Mouse (Mus musculus) brain, embryonic 14.5 days (tissue): ENCODE results near the gene Wnk1. TPM values are rescaled to one million over a fixed set of nuclear protein-coding genes. Genes with fewer than 3 reads are reported as not detected.
"Not testable (repeated sequence)": the region's sequence is repeated elsewhere in the genome, so short reads cannot be mapped to it uniquely, and the experiment has no call there.

Experiments used
- DNase-seq: peaks from one replicate; pipeline ENCODE4 v3.0.0-alpha.2; 2011; ENCODE audit warnings: low read depth
- CTCF ChIP-seq: fragments of 200-500 bp; IDR thresholded peaks from 2 replicates; pipeline ENCODE4 v1.5.1; 2012; ENCODE audit warnings: inconsistent platforms, mild to moderate bottlenecking, moderate library complexity, borderline replicate concordance; ENCODE audit not compliant: insufficient read depth, insufficient read length; ENCODE audit errors: extremely low read depth
- POLR2A ChIP-seq: fragments of 200-500 bp; IDR thresholded peaks from 2 replicates; pipeline ENCODE4 v1.6.1; 2012; ENCODE audit warnings: mild to moderate bottlenecking, inconsistent platforms, borderline replicate concordance; ENCODE audit not compliant: poor library complexity, insufficient read depth, insufficient read length, severe bottlenecking; ENCODE audit errors: extremely low read depth
- polyA plus RNA-seq: library from polyadenylated mRNA; depleted of rRNA; stranded (reverse); fragments of >200 nt; gene quantifications from 2 replicates; pipeline ENCODE4 v1.2.3, GENCODE M21; 2012; rRNA removed

The Wnk1 gene
- 113 and 135 TPM in 2 replicates for polyA plus RNA-seq

DNA sequence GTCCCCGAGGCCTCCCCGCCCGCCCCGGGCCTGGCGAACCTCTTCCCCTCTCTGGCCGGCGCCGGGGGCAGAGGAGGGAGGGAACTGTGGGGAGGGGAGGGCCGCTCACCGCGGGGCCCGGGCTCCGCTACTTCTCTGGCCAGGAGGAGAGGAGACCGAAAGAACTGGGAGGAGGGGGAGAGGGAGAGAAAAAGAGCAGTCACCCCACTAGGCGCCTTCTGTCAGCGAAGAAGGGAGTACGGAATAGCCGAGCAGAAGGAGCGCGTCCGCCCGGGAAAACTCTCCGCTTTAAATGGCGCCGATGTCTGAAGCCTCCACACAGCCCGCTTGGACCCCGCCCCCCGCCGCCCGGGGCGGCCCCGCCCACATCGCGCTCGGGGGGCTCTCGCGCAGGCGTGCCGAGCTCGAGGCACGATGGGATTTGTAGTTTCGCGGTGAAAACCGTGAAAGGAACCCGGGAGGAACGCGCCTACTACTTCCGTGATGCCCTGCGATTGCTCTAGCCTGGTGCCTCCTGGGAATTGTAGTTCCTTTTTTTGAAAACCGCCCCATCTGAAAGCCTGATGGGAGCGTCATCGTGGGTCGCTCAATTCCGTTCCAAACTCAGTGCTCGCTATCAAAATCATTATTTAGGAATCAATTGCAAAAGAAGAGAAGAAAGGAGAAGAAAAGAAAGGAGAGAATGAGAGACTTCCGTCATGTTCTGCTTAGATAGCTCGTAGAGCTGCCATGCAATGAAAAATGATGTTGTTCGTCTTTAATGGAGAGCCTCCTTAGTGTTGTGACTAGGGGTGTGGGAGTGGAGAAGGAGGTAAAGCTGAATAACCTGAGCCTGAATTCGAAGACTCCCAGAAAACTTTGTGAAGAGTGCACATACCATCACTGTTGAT, at the start of gene Wnk1:
TSS of gene Wnk1 (minus strand) at position 307 of the 890 bp plus-strand sequence.
- TF ChIP-seq CTCF (no peak), POLR2A (peak; percentile 71; the same call in 1 of the 2 replicates)
- DNase-seq: peak; percentile 99

DNA sequence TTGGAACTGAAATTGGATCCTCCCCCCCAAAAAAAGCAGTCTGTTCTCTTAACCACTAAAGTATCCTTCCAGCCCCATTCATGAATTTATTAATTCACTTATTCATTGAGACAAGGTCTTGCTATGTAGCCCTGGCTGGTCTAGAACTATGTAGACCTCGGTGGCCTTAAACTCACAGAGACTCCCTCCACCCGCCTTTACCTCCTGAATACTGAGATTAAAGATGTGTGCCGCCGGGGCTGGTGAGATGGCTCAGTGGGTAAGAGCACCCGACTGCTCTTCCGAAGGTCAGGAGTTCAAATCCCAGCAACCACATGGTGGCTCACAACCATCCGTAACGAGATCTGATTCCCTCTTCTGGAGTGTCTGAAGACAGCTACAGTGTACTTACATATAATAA, 48.6 kb upstream of the Wnk1 start:
- not testable (repeated sequence) for DNase-seq

DNA sequence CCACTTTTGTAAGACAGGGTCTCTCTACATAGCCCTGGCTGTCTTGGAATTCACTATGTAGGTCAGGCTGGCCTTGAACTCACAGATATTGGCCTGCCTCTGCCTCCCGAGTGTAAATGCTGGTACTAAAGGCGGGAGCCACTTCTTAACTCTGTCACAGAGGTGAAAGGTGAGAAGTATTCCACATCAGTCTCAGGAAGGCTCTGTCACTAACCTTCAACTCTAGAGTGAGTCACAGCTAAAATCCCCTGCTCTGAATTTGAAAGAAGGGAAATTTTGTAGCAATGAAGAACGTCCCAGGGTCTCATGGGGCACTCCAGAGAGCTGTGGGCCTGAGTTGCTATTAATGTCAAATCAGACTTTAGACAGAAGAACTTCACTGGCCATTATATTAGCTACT, 47.4 kb upstream of the Wnk1 start:
- DNase-seq: no peak
- TF ChIP-seq CTCF (no peak), POLR2A (no peak)

DNA sequence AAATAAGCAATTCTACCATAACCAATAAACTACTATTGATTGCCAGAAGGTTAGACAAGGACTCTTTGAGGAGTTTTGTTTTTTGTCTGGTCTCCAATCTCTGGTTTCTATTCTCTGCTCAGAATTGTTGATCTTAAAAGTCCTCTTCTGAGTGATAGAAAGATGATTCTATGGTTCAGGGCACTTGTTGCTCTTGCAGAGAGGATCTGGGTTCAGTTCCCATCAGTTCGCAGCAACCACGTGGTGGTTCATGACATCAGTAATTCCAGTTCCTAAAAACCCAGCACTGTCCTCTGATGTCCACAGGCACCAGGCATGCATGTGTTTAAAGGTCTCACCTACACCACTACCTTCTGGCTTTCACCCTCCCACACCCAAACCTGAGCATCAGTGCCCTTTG, 46.5 kb upstream of the Wnk1 start:
- TF ChIP-seq CTCF (no peak), POLR2A (no peak)
- DNase-seq: no peak

DNA sequence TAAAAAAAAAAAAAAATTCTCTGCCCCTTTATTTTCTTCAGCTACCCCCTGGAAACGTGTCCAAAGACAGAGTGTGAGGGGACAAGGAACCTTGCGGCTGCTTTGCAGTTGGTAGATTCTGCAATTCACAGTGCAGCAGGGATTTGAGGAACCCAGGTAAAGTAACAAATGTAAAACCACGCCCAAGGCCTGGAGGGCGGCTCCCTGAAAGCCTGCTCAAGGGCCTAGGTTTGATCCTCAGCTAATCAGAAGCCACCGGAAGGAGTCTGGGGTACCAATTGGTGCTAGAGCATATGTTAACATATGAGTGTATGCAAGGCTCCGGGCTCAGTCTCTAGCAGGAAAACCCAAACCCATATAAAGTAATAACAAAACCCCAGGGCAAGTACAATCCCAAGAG, 45.0 kb upstream of the Wnk1 start:
- no peak for DNase-seq
- no peak for TF ChIP-seq POLR2A
- no peak for TF ChIP-seq CTCF

DNA sequence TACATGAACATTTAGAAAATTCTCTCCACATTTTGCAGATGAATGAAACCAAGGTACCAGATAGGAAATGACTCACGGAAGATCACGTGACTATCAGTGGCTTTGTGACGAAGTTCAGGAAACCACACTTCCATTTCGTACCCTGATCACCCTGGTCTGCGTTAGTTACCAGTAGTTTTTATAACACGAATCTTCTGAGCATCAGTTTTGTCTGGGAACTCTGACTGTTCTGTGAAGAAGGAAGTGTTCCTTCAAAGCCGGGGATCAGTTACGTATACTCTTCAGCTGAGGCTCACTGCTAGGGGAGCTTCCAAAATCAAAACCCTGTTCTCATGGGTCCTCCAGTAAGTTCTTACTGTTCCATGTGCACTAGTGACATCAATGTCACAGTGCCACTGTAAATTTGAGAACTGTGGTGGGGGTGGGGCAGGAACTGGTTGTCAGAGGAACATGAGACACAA, 44.5 kb upstream of the Wnk1 start:
- TF ChIP-seq POLR2A (no peak), CTCF (no peak)
- DNase-seq: no peak

DNA sequence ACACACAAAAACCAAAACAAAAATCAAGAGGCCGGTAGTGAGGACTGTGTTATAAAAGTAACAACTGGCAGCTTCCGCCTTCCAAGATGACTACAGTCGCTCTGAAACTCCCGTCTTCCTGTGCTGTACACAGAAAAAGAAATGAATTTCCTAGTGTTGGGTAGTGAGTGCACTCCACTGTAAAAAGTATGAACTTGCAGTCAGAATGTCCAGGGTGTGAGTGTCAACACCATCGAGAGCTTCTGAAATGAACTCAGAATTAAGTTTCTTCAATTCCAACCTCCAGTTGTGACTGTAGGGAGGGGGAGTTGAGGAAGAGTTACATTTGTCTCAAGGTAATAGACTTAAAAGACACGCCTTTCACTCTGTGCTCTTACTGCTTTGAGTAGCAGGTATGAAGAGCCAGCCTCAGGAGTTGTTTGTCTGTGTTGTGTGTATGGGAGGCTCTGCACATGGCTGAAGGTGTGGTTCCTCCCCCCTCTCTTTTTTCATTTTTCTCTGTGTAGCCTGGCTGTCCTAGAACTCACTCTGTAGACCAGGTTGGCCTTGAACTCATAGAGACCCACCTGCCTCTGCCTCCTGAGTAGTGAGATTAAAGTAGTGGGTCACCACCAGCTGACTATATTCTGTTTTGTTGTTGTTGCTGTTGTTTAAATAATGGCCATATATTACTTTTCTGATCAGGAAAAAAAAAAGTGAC, 43.9 kb upstream of the Wnk1 start:
- TF ChIP-seq CTCF: no peak
- TF ChIP-seq POLR2A: no peak
- DNase-seq: no peak

DNA sequence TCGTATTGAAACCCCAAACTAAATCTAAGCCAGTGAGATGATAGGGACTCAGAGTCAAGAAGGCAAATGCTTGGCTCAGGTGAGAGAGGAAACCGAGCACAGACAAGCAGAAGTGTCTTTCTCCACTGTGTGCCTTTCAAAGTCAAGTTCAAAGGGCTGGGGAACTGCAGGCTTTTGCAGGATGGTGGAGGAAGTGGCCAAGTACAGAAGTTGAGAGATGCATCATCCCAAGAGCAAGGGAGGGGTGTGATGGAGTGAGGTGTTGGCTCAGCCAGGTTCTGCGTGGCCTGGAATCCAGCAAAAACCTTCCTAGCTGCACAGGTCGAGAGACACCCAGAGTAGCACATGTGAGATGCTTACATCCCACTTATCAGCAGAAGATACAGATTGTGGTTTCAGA, 43.0 kb upstream of the Wnk1 start:
- no peak for DNase-seq
- TF ChIP-seq POLR2A: no peak
- no peak for TF ChIP-seq CTCF

DNA sequence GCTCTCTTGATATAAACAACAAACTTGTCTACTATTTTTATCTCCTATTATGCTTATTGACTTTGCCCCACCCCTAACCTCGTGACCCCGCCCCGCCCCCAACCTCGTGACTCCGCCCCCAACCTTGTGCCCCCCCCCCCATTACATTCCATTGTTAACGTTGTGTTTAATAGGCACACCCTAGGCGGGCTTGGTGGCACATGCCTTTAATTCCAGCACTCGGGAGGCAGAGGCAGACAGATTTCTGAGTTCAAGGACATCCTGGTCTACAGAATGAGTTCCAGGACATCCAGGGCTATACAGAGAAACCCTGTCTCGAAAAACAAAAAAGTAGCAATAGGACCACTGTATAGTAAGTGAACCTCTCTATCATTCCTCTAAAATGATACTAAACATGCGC, 41.1 kb upstream of the Wnk1 start:
- no peak for TF ChIP-seq CTCF
- no peak for TF ChIP-seq POLR2A
- DNase-seq: no peak

DNA sequence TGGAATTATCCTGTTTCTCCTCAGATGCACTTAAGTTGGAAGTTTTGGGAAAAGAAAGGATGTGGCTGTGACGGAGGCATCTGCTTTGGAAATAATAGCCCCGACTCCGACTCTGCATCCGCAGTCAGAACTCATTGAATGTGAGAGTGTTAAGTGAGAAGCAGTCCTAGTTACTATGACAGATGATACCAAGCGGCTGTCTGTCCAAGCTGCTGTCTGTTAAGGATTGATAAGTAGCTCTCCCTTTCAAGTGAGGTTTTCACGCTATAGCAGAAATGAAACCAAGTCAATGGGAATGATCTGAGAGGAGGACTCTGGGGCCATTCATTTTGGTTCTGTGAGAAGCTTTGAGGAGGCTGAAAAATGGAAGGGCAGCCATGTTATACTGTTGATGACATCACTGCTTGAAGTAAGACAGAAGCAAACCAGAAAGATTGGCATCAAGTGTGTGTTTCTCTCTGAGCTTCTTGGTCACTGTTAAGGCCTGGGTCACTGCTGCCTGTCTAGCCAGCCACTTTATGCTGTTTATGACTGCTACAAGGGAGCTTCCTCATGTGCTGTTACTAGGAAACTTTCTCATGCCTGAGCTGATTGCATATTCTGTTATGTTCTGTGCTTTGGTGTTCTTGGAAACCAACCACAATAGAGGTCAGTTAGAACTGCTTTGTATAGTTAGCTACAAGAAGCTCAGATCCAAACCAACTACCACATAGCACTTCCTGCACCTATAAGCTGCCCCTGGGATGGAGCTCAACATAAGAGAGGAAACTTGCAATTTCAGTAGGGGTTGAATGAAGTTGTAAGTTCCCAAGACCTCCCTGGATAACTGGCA, 38.4 kb upstream of the Wnk1 start:
- no peak for TF ChIP-seq POLR2A
- no peak for TF ChIP-seq CTCF
- no peak for DNase-seq

DNA sequence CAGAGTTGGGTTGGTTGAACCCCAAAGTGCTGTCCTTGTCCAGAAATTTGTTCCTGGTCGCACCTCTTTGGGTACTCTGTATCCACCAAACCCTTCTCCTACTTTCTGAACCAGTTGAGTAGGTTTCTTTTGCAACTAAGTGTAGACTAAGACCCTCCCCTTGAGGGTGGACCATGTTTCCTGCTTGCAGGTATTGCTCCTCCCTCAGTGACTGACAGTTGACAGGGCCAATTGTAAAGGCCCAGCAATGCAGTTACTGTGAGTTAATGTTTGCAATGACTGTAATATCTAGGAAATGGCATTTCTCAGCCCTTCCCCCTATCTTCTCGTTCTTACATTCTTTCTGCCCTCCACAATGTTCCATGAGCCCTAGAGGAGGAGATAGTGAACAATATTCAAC, 34.2 kb upstream of the Wnk1 start:
- no peak for DNase-seq
- TF ChIP-seq CTCF: no peak
- TF ChIP-seq POLR2A: no peak

DNA sequence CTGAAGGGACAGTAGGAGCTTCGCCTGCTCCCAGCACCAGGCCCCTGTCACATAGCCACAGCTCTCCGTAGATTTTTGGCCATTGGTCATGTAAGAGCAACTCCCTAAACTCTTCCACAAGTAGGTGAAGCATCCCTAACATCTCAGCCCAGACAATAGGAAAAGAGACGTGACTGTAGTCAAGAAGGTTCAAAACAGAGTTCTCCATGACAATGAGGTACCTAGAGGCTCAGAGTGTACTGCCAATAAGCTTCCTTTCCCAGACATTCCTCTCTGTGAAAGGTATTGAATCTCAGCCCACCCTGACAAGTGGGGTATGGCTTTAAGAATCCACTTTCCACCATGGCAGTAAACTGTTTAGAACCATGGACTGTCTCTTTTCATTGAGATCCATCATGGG, 31.1 kb upstream of the Wnk1 start:
- DNase-seq: no peak
- TF ChIP-seq CTCF (no peak), POLR2A (no peak)
